Mouse (Mus musculus) urinary bladder, adult 18-20 months (tissue): Measurements from ENCODE around the gene Mdk.

Experiments
- DNase-seq, 2 experiments: peaks; one replicate each; pipeline ENCODE4 v3.0.0; 2022; ENCODE audit warnings: low spot score in 2 of 2, mixed read lengths in 2 of 2

The Mdk gene

DNA sequence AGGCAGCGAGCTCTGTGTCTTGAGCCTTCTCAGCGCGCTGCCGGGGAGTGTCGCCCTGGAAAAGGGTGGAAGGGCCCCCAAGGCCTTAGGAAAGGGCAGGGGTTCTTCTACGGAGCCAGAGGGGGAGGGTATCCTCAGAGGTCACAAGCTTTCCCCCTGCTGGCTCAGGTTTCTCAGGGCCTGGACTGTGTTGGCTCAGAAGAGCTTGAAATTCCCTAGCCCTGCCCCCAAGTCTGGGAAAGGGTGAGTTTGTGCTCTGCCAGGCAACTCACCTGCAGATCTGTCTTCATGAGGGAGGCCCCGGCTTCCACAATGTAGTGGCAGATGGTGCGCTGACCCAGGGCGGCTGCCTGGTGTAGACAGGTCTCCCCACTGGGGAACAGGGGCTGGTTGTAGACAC lies 1.4 kb upstream of the Mdk start:
- no peak for DNase-seq

DNA sequence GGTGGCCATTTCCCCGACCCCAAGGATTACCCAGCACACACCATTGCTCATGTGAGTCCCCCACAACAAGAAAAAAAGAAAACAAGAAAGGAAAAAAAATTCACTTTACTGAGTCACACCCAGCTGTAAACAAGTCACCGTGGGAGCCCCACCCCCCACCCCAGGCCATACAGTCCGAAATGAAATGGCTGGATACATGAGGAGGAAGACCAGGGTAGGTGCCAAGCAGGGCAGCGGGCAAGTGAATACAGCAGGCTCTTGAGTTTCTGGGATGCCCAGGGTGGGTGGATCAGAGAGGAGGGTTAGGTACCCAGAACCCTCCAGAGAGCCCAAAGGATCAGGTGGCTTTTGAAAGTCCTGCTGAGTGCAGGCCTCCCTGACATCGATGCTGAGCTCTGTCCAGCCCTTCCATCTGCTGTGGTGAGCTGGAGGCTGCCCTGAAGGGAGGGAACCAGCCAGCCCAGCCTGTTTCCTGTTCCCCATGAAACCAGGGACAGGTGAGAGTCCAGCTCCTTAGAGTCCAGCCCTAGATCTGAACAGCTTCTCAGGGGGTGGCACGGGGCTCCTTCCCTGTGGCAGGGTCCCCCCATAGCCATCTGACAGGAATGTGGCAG lies 747 bp upstream of the Mdk start:
- no peak for DNase-seq

DNA sequence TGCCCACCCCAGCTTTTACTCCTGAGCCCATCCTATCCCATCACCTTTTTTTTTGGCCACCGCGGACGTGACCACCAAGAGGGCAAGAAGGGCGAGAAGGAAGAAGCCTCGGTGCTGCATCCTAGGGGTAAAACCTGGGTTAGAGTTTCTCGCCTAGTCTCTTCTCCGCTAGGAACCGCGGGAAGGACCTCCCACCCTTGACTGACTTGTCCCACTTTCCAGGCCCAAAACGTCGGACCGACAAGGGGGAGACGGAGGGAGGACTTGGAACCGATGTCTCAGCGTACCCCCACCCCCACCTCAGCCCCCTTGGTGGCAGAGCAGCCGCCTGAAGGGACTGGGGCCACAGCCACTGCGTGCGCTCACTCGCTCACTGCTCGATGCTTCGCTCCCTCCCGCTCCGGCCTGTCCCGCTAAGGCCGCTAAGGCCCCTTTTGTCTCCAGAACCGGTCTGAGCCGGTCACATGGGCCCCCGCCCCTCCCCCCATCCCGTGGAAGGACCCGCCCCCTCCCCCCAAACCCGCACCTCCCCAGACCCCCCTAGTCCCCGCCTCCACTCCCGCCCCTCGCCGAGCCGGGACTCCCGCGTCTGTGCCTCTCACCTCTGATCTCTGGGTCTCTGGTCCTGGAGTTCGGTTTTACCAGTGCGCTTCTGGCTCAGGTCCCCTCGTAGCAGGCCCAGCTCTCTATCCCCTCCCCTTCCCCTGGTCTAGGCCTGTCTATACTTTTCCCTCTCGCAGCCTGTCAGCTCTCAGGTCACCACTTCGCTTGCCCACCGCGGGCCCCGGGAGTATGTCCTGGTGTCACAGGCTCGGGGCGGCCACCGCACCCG lies 553 bp downstream of the Mdk start:
- DNase-seq, result no peak

DNA sequence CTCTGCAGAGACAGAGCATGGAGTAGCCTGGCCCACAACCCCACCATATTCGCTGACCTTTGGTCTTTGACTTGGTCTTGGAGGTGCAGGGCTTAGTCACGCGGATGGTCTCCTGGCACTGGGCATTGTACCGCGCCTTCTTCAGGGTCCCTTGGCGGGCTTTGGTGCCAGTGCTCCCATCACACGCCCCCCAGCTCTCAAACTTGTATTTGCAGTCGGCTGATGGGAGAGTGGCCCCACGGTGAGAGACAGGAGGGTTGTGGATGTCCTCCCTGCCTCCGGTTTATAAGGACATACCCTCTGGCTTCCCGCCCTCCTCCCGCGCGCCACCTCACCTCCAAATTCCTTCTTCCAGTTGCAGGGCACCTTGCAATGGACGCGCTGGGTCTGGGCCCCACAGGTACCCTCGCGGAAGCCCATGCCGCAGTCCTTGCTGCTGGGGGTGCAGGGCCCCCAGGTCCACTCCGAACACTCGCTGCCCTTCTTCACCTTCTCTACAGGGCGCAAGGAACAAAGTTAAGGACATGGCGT lies 1.3 kb downstream of the Mdk start:
- DNase-seq, result no peak

DNA sequence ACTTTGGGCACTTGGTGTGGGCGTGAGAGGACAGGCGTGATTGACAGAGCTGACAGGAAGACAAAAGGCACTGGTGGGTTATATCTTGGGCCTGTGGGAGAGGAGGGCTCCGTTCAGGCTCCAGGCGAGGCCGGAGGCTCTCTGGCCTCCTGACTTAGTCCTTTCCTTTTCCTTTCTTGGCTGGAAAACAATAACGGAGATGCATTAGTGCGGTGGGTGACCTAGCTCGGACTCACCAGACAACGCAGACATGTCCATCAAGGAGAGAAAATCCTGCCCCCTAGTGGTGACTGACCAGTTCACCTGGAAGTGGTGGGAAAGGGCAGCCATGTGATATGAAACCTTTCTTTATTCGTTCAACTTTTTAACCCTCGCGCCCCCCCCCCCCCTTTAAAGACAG lies 2.2 kb downstream of the Mdk start:
- DNase-seq, result no peak

DNA sequence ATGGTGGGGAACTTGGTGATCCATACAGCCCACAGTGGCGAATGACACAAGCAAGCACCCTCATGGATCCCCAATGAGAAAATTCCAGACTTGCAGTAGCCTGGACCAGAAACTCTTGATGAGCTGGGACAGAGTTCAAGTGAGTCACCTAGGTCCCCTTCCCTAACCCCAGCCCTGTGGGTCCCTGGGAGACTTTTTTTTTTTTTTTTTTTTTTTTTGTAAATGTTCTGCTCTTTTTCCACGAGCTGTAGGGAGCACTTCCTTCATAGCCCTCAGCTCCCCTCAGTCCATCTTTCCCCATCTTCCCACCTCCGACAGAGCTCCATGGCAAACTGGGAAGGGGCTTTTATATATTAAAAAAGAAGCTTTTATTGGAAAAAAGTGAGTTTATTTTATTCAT lies 2.6 kb downstream of the Mdk start:
- DNase-seq, result no peak

DNA sequence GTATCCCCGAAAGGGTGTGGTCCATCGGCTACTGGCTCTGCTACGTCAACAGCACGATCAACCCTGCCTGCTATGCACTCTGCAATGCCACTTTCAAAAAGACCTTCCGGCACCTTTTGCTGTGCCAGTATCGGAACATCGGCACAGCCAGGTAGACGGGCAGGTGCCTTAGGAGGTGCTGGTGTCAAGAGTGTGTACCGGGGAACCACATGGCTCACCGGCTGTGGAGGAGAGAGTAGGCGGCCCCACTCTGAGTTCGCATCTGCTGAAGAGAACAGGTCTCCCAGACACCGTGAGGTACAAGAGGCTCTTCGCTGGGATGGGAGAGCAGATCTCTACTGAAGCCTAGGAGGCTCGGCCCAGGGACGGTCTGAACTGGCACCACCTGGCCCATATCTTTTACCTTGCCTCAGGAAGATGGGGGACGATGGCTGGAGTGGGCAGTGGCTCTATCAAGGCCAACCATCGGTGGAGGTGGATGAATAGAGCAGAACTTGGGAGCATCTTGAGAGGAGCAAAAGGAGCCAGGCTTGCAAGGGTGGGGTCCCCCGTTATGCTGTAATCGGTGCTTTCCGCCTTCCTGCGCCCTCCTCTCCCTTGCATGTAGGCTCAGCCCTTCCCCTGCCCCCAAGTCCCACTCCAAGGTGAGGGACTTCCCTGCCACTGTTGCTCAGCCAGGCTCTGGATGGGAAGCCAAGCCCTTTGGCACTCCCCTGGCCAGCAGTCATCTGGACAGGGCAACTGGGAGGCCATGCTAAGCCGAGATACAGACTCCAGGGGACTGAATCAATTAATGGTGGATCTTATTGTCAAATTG lies 3.4 kb downstream of the Mdk start:
- DNase-seq, result no peak

DNA sequence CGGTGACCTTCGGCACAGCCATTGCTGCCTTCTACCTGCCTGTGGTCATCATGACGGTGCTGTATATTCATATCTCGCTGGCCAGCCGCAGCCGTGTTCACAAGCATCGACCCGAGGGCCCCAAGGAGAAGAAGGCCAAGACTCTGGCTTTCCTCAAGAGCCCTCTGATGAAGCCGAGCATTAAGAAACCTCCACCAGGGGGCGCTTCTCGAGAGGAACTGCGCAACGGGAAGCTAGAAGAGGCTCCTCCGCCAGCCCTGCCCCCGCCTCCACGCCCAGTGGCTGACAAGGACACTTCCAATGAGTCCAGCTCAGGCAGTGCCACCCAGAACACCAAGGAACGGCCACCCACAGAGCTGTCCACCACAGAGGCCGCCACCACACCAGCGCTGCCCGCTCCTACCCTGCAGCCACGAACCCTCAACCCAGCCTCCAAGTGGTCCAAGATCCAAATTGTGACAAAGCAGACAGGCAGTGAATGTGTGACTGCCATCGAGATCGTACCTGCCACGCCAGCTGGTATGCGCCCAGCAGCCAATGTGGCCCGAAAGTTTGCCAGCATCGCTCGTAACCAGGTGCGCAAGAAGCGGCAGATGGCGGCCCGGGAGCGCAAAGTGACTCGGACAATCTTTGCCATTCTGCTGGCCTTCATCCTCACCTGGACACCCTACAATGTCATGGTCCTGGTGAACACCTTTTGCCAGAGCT lies 4.1 kb downstream of the Mdk start:
- peak in 1 of 2 experiments; percentile 38 for DNase-seq

DNA sequence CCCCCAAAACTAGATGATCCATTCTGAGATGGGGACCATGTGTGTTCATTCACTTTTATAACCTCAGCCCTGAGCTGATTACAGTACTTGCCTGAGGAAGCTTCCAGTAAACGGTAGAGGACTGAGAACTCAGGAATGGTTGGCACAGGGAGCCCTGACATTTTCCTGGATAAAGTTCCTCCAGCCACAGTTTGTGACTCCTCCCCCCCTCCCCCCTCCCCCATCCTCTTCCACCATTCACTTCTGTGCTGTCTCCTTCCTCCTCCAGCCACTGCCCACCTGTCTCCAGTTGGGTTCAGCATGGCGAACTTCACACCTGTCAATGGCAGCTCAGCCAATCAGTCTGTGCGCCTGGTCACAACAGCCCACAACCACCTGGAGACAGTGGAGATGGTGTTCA lies 5.1 kb downstream of the Mdk start, which contains the start of gene Chrm4:
Gene Chrm4 (plus strand): TSS at position 301 of the 400 bp plus-strand sequence.
- no peak for DNase-seq

DNA sequence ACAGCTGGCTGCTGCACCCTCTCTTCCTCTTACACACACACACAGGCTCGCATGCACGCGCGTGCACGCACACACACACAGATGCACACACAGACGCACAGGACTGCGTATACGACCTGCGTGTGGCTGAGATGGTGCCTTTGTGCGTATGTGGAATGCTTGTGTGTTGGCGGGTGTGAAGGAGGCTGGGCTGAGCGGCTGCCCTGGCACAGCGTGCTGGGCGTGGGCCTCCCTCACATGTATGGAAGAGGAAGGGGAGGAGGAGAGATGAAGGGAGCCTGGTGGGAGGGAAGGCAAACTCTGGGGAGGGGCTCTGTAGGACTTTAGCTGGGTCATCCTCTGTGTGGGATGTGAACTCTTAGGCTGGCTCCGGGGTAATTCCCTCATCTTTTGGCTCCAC lies 6.7 kb downstream of the Mdk start:
- no peak for DNase-seq

DNA sequence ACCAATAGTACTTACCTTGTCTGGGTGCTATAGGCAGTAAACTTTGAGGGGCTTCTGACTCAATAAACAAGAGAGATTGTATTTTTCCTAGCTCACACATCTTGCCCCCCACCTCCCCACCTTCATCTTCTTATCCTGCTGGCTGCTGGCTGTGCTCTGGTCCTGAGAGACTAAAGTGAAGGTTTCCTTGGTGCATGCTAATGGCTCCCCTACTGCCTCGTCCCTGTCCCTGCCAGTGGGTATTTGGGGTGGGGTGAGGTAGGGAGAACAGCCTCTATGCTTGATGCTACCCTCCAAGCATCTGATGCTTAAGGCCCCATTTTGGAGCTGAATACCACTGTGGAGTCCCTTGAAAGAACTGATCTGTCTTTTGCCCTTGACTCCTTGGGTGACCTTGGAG lies 7.4 kb downstream of the Mdk start:
- DNase-seq, result no peak

DNA sequence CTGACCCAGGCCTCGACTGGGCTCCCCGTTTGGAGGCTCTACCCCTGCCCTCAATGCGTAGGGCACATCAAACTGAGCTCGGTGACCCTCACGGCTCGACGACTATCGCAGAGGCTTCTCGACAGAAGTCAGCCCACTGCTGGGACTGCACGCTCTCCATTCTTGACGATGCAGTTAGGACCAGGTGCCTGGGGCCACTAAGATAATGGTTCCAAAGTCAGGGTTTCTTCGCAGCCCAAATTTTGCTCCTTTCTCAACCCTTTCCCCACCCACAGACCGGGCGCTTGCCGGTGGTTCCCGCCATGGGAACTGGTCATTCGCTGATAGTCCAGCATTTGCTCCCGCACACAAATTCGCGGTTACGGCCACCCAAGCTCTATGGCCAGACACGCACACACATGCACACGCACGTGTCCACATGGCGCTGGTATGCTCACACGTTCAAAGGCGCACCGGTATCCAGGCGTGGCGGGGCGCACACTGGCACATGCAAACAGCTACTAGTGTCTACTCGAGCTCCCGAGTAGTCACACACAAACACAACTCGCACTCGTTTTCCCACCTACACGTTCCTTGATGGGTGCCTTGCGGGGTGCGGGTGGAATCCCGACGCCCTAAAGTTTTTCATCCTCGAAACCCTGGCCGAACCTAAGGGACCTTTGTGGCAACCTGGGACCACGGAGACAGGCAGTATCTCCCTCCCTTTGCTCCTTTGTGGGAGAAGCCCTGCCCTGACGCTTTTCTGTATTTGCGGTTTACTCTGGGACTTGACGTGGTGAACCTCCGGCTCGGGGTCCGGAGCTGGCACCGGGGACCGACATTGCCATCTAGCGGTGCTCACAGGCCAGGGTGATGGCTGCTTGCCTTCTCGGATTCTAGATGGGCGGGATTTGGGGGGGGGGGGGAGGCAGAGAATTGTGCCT lies 8.4 kb downstream of the Mdk start:
- DNase-seq, result no peak

DNA sequence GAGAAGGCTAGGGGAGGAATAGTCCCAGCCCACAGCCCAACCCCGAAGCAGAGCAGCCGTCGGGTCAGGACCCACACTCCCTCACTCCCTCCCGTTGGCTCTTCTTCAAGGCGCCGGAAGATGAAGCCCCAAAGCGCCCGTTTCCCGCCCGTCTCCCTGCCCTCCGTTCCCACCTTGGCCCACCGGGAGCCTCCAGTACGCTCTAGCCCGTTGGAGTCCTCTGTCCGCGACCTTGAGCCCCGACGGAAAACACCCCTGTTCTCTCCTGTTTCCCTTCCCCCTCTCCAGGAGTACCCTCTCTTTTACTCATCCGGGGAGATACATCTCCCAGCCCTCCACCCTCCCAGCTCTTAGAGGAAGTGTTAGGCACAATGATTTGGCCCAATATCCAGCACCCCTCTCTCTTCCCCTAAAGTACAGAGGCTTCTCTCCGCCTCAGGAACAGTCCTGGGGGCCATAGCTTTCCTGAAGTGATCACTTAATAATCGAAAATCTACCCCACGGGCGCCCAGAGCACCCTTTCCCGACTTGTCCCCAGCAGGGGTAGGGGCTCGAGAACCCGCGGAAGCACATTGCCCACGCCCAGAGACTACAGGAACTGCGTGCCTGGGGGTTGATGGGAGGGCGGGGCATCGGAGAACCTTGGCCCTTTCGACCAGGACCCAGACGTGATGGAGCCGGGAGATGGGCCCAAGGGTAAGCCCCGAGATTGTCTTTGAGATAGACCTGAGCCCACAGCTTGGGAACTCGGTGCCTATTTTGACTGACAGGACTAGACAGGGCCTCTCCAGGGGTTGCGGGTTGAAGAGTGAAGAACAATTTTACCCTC lies 9.3 kb downstream of the Mdk start:
- no peak for DNase-seq

DNA sequence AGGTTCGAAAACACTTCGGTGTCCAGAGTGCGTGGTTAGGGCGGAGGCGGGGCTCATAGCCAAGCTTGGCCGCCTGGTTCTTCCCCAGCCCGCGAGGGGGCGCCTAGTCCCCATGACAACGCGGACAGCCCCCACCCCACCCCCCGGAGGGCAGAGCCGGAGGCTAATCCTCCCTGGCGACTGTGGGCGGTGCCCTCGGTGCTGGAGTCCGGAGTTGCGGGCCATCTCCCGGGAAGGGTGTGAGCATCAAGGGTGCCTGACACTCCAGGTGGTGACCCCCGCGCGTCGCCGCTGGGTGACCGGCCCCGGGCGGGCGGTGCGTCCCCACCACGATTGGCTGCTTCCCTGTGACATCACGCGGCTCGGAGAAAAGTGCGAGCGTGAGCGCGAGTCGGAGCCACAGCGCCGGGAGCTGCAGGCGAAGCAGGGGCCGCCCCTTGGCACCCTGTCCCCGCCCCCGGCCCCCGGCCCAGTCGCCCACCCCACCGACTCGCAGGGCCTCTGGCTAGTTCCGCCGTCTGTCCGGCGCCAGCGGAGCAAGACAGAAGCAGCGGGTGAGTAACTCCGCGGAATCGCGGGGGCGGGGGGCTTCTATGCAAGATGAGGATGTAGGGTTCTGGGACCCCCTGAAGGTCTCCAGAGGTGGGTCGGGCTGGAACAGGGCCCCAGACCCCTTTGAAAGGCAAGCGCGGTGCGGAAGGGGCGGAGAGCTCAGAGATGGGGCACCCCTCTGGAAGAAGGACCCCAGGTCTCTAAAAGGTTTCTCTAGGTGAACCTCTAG lies 10.1 kb downstream of the Mdk start:
- DNase-seq, result no peak

DNA sequence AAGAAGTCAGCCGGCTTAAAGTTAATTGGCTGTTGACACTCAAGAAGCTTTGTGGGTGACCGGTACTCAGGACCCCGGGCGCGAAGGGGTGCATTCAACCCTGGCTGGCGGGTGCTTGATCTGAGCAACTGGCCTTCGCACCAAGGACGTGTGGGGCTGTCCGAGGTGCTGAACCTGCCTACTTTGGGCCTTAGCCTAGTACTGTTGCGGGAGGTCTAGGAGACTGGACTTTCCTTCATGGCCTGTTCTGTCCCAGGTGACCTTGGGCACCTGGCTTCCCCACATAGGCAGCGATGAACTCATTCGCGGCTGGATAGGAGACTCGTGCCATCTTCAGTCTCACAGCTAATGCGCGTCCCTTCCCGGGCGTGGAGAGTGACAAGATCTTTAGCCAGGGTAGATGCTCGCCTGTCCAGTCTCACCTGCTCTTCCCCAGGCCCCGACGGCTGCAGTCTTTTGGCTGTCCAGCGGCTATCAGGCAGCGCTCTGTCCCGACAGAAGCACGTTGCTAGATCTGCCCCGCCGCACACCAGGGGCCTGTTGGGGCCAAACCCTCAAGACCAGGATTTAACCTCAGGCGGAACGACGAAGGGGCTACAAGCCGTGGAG lies 10.8 kb downstream of the Mdk start:
- peak in 1 of 2 experiments; percentile 72 for DNase-seq

DNA sequence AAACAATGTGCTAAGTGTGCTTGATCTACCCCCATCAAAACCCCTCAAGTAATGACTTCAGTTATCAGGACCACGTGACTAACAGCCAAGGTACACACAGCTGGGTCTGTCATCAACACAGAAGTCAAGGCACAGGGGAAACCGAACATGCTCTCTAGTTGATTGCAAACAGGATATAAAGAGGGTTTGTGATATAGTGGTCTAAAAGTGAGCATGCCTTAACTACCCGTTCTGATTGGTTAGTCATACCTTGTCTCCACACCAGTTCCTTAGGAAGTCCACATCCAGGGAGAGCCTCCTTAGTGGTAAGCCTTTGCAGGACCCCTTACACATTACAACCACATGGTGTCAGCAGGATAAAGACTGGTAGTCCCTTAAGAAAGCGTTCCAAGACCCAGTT lies 12.0 kb downstream of the Mdk start:
- no peak for DNase-seq

DNA sequence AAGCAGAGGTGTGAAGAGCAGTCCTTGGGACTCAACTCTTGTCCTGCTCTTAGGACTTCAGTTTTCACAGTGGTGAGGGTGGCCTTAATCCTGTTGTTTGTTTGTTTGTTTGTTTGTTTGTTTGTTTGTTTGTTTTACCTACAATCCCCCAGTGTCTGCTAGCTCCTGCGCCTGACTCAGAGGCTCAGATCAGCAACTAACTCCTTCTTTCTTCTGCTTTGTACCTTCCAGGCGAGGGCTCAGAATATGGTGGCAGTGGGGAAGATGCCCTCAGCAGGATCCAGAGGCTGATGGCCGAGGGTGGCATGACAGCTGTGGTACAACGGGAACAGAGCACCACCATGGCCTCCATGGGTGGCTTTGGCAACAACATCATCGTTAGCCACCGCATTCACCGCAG lies 15.0 kb downstream of the Mdk start:
- DNase-seq, result no peak

DNA sequence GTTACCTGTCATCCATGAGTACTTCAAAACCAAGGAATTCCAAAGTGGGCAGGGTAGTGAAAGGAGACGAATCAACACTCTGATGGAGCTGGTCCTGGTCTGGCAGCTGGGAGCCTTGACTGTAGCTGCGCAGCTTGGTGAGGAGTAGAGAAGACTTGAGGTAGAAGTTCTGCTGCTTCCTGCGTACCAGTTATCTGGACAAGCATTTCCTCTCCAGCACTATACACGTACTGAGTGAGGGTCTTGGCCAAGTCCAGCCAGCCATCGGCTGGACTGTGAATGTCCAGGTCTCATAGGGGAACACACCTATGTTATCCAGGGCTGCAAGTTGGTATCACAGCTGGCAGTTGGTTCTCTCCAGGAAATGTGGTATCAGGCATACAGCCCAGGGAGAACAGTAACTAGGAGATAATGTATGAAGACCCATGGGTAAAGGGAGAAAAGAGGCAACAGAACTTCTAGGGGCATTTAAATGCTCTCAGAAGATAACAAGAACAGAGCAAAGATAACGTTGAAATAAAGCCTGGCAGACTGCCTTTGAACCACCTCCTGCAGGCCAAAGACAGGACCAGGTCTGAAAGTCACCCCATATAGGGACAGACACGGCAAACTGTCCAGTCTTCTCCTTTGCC lies 15.6 kb downstream of the Mdk start:
- DNase-seq, result no peak
